Mouse (Mus musculus) midbrain, embryonic 14.5 days (tissue): ENCODE data around the gene Slc8b1. TPM values are rescaled to one million over a fixed set of nuclear protein-coding genes. Genes with fewer than 3 reads are reported as not detected.
"Not testable (repeated sequence)": the region's sequence is repeated elsewhere in the genome, so short reads cannot be mapped to it uniquely, and the experiment has no call there.

Source experiments
- ATAC-seq: fragments of 200-750 bp; cut with Nextera tagmentation; 2 replicates; pipeline ENCODE4 v1.8.0; 2017; ENCODE audit warnings: moderate number of reproducible peaks, moderate library complexity; ENCODE audit not compliant: low FRiP score, low TSS enrichment
- DNase-seq: peaks from one replicate; pipeline ENCODE4 v3.0.0-alpha.2; 2015
- H3K27ac ChIP-seq: fragments of 300-500 bp; sonication (generic); replicated peaks from 2 replicates; pipeline ENCODE4 v1.5.1; 2014; ENCODE audit warnings: mild to moderate bottlenecking, low read depth, low read length, moderate library complexity
- H3K27me3 ChIP-seq: fragments of 300-500 bp; sonication (generic); 2 replicates; pipeline ENCODE4 v1.6.1; 2014; ENCODE audit warnings: low read length, control low read depth, mixed read lengths; ENCODE audit not compliant: control insufficient read depth, insufficient read depth
- H3K36me3 ChIP-seq: fragments of 300-500 bp; sonication (generic); 2 replicates; pipeline ENCODE4 v1.6.1; 2014; ENCODE audit warnings: low read length, control low read depth; ENCODE audit not compliant: control insufficient read depth, insufficient read depth
- H3K4me1 ChIP-seq: fragments of 300-500 bp; sonication (generic); 2 replicates; pipeline ENCODE4 v1.6.1; 2014; ENCODE audit warnings: mild to moderate bottlenecking, antibody characterized with exemption, low read length, control low read depth; ENCODE audit not compliant: control insufficient read depth, insufficient read depth
- H3K4me2 ChIP-seq: fragments of 300-500 bp; sonication (generic); 2 replicates; pipeline ENCODE4 v1.6.1; 2014; ENCODE audit warnings: mild to moderate bottlenecking, low read length, moderate library complexity
- H3K4me3 ChIP-seq: fragments of 300-500 bp; sonication (generic); replicated peaks from 2 replicates; pipeline ENCODE4 v1.5.1; 2014; ENCODE audit warnings: low read depth, low read length
- H3K9ac ChIP-seq: fragments of 300-500 bp; sonication (generic); replicated peaks from 2 replicates; pipeline ENCODE4 v1.6.1; 2014; ENCODE audit warnings: mild to moderate bottlenecking, low read length, moderate library complexity
- H3K9me3 ChIP-seq: fragments of 300-500 bp; sonication (generic); 2 replicates; pipeline ENCODE4 v1.6.1; 2016; ENCODE audit warnings: low read length, control low read depth, mixed read lengths; ENCODE audit not compliant: control insufficient read depth
- WGBS: fragments of 180-500 bp; shearing (Covaris S2); extraction: QIAGEN DNeasy Blood & Tissue Kit; methylation state at CpG from one replicate; pipeline ENCODE4 v1.1.7; 2014; 5-methylcytosine and 5-hydroxymethylcytosine counted together
- polyA plus RNA-seq: library from polyadenylated mRNA; unstranded; fragments of >200 nt; fragmentation: Nextera tagmentation; extraction: Ambion mirVana; gene quantifications from 2 replicates; pipeline ENCODE4 v1.2.1, GENCODE M21; 2014

Slc8b1 gene
- polyA plus RNA-seq, 1 experiment from 2014 or later = 1.5 TPM

GRCm38 (mm10) chr5:120490679-120491192, 20.2 kb upstream of the Slc8b1 start:
- ATAC-seq (no peak), DNase-seq (peak; percentile 52)
- Histone ChIP-seq H3K4me3 (no peak overlapping the region), H3K27ac (0 out of 2 replicates have a peak overlapping the region, but pooled peaks have one; percentile 26), H3K36me3 (peaks cover 36% of the 10 kb centered on the region), H3K9ac (no peak overlapping the region), H3K27me3 (no peaks in the 10 kb centered on the region), H3K4me1 (no peaks in the 10 kb centered on the region), H3K4me2 (no peak overlapping the region), H3K9me3 (no peaks in the 10 kb centered on the region)
- 87% methylated on average over 8 of the region's 8 CpGs for WGBS

- no peak overlapping the region for H3K9ac ChIP-seq
- DNase-seq (peak; percentile 56), ATAC-seq (no peak)
- H3K4me3 ChIP-seq = no peak overlapping the region
- H3K27ac ChIP-seq = no peak overlapping the region
- no peaks in the 10 kb centered on the region for H3K9me3 ChIP-seq
- 67% methylated on average over 11 of the region's 11 CpGs for WGBS
- H3K4me2 ChIP-seq = no peak overlapping the region
- no peaks in the 10 kb centered on the region for H3K4me1 ChIP-seq
- H3K27me3 ChIP-seq = no peaks in the 10 kb centered on the region
- H3K36me3 ChIP-seq = peaks cover 26% of the 10 kb centered on the region
Measured at GRCm38 (mm10) chr5:120492437-120492836, 18.5 kb upstream of the Slc8b1 start.

GRCm38 (mm10) chr5:120493440-120493839, 17.5 kb upstream of the Slc8b1 start:
- H3K4me2 ChIP-seq = no peak overlapping the region
- H3K9me3 ChIP-seq = no peaks in the 10 kb centered on the region
- H3K27ac ChIP-seq = no peak overlapping the region
- no peaks in the 10 kb centered on the region for H3K27me3 ChIP-seq
- H3K9ac ChIP-seq = no peak overlapping the region
- ATAC-seq (no peak), DNase-seq (no peak)
- WGBS = 95% methylated on average over 6 of the region's 6 CpGs
- peaks cover 21% of the 10 kb centered on the region; the same call in 1 of the 2 replicates for H3K36me3 ChIP-seq
- H3K4me1 ChIP-seq = no peaks in the 10 kb centered on the region
- H3K4me3 ChIP-seq = no peak overlapping the region

GRCm38 (mm10) chr5:120493873-120494395, 17.0 kb upstream of the Slc8b1 start:
- 79% methylated on average over 9 of the region's 9 CpGs for WGBS
- no peaks in the 10 kb centered on the region for H3K27me3 ChIP-seq
- H3K9me3 ChIP-seq = no peaks in the 10 kb centered on the region
- no peak for DNase-seq
- H3K4me3 ChIP-seq = no peak overlapping the region
- no peaks in the 10 kb centered on the region for H3K4me1 ChIP-seq
- peaks cover 25% of the 10 kb centered on the region for H3K36me3 ChIP-seq
- no peak overlapping the region for H3K9ac ChIP-seq
- H3K27ac ChIP-seq = no peak overlapping the region
- ATAC-seq = no peak
- H3K4me2 ChIP-seq = no peak overlapping the region

GRCm38 (mm10) chr5:120495064-120495702, 15.8 kb upstream of the Slc8b1 start:
- no peak overlapping the region for H3K9ac ChIP-seq
- no peak overlapping the region for H3K4me3 ChIP-seq
- ATAC-seq (no peak), DNase-seq (no peak)
- peaks cover 25% of the 10 kb centered on the region for H3K36me3 ChIP-seq
- no peaks in the 10 kb centered on the region for H3K27me3 ChIP-seq
- WGBS = 80% methylated on average over 10 of the region's 10 CpGs
- H3K27ac ChIP-seq = no peak overlapping the region
- no peak overlapping the region for H3K4me2 ChIP-seq
- H3K9me3 ChIP-seq = no peaks in the 10 kb centered on the region
- H3K4me1 ChIP-seq = no peaks in the 10 kb centered on the region

- H3K36me3 ChIP-seq = peaks cover 25% of the 10 kb centered on the region
- no peak overlapping the region for H3K9ac ChIP-seq
- 92% methylated on average over 13 of the region's 13 CpGs for WGBS
- H3K4me3 ChIP-seq = no peak overlapping the region
- H3K4me1 ChIP-seq = no peaks in the 10 kb centered on the region
- ATAC-seq (no peak), DNase-seq (no peak)
- H3K27me3 ChIP-seq = no peaks in the 10 kb centered on the region
- H3K4me2 ChIP-seq = no peak overlapping the region
- no peaks in the 10 kb centered on the region for H3K9me3 ChIP-seq
- H3K27ac ChIP-seq = no peak overlapping the region
Measured at GRCm38 (mm10) chr5:120495703-120496226, 15.2 kb upstream of the Slc8b1 start.

GRCm38 (mm10) chr5:120497071-120497470, 13.9 kb upstream of the Slc8b1 start:
- Histone ChIP-seq H3K4me3 (no peak overlapping the region), H3K9ac (no peak overlapping the region), H3K27me3 (no peaks in the 10 kb centered on the region), H3K4me2 (no peak overlapping the region), H3K27ac (no peak overlapping the region), H3K4me1 (peaks cover 3% of the 10 kb centered on the region; the same call in 1 of the 2 replicates), H3K36me3 (peaks cover 25% of the 10 kb centered on the region), H3K9me3 (no peaks in the 10 kb centered on the region)
- DNase-seq = no peak
- WGBS = 96% methylated on average over 3 of the region's 3 CpGs
- no peak for ATAC-seq

- H3K27me3 ChIP-seq = no peaks in the 10 kb centered on the region
- peaks cover 12% of the 10 kb centered on the region for H3K4me1 ChIP-seq
- WGBS = 84% methylated on average over 4 of the region's 4 CpGs
- peaks cover 18% of the 10 kb centered on the region for H3K36me3 ChIP-seq
- no peak overlapping the region for H3K9ac ChIP-seq
- DNase-seq = no peak
- no peaks in the 10 kb centered on the region for H3K9me3 ChIP-seq
- no peak overlapping the region for H3K4me3 ChIP-seq
- H3K4me2 ChIP-seq = no peak overlapping the region
- H3K27ac ChIP-seq = no peak overlapping the region
- ATAC-seq = no peak
Measured at GRCm38 (mm10) chr5:120499202-120499601, 11.8 kb upstream of the Slc8b1 start.

GRCm38 (mm10) chr5:120500609-120501008, 10.4 kb upstream of the Slc8b1 start:
- DNase-seq, H3K9ac ChIP-seq, ATAC-seq, H3K9me3 ChIP-seq, H3K27me3 ChIP-seq, H3K4me3 ChIP-seq, H3K4me2 ChIP-seq, H3K27ac ChIP-seq: not testable (repeated sequence)
- peaks cover 12% of the 10 kb centered on the region for H3K4me1 ChIP-seq
- 87% methylated on average over 9 of the region's 9 CpGs for WGBS
- peaks cover 16% of the 10 kb centered on the region for H3K36me3 ChIP-seq
